Mouse (Mus musculus) MEL (cell line): ENCODE data around the gene Scfd1. TPM values are rescaled to one million over a fixed set of nuclear protein-coding genes. Genes with fewer than 3 reads are reported as not detected.

Experiments
- DNase-seq: peaks from one replicate; pipeline ENCODE4 v3.0.0; 2011; ENCODE audit warnings: low read depth, low spot score
- H3K27ac ChIP-seq: 2 replicates; pipeline ENCODE4 v1.5.1; 2012; ENCODE audit warnings: low read depth, mild to moderate bottlenecking, control low read depth, low read length, moderate library complexity; ENCODE audit not compliant: control insufficient read depth
- H3K27me3 ChIP-seq, 2 experiments: fragments of 150-350 bp in 1 of 2; sonication (generic) in 1 of 2; 2 replicates each; pipeline ENCODE4 v1.6.1; 2012; ENCODE audit warnings: low read length in 2 of 2, mild to moderate bottlenecking in 2 of 2, improper control_type of control experiment in 1 of 2, moderate library complexity in 1 of 2; ENCODE audit not compliant: insufficient read depth in 2 of 2, control insufficient read depth in 1 of 2
- H3K36me3 ChIP-seq, 2 experiments: 2 replicates each; pipeline ENCODE4 v1.6.1; 2012 to 2014; ENCODE audit warnings: low read length in 2 of 2, improper control_type of control experiment in 1 of 2, inconsistent platforms in 1 of 2, mild to moderate bottlenecking in 1 of 2; ENCODE audit not compliant: insufficient read depth in 2 of 2, control insufficient read depth in 1 of 2
- H3K4me1 ChIP-seq, 2 experiments: fragments of 150-350 bp in 1 of 2; sonication (generic) in 1 of 2; 2 replicates each; pipeline ENCODE4 v1.6.1; 2012; ENCODE audit warnings: low read length in 2 of 2, improper control_type of control experiment in 1 of 2, mild to moderate bottlenecking in 1 of 2; ENCODE audit not compliant: insufficient read depth in 2 of 2, control insufficient read depth in 1 of 2
- H3K4me3 ChIP-seq, 2 experiments: fragments of 150-350 bp in 1 of 2; sonication (generic) in 1 of 2; 2 replicates each; pipeline ENCODE4 v1.5.1; 2012; ENCODE audit warnings: low read depth in 2 of 2, low read length in 2 of 2, mild to moderate bottlenecking in 2 of 2, moderate library complexity in 2 of 2, control low read depth in 1 of 2, improper control_type of control experiment in 1 of 2; ENCODE audit not compliant: control insufficient read depth in 1 of 2, insufficient read depth in 1 of 2
- H3K79me2 ChIP-seq: 2 replicates; pipeline ENCODE4 v1.6.1; 2012; ENCODE audit warnings: mild to moderate bottlenecking, low read length, moderate library complexity; ENCODE audit not compliant: control insufficient read depth, poor library complexity, insufficient read depth
- H3K9ac ChIP-seq: 2 replicates; pipeline ENCODE4 v1.6.1; 2012; ENCODE audit warnings: low read depth, mild to moderate bottlenecking, control low read depth, low read length, moderate library complexity; ENCODE audit not compliant: control insufficient read depth, poor library complexity, severe bottlenecking
- H3K9me3 ChIP-seq: fragments of 150-350 bp; sonication (generic); replicated peaks from 2 replicates; pipeline ENCODE4 v1.6.1; 2012; ENCODE audit warnings: mild to moderate bottlenecking, low read length, improper control_type of control experiment, moderate library complexity; ENCODE audit not compliant: insufficient read depth
- CHD1 ChIP-seq: IDR thresholded peaks from 2 replicates; pipeline ENCODE4 v1.6.1; 2012; ENCODE audit warnings: low read depth, mild to moderate bottlenecking, inconsistent platforms, low read length, improper control_type of control experiment
- ELF1 ChIP-seq: IDR thresholded peaks from 2 replicates; pipeline ENCODE4 v1.6.1; 2014; ENCODE audit warnings: low read depth, mild to moderate bottlenecking, inconsistent platforms, low read length, improper control_type of control experiment, moderate library complexity
- EP300 ChIP-seq, 2 experiments: IDR thresholded peaks; 2 replicates each; pipeline ENCODE4 v1.6.1; 2011; ENCODE audit warnings: improper control_type of control experiment in 2 of 2, low read length in 2 of 2, low read depth in 1 of 2, mild to moderate bottlenecking in 1 of 2
- ETS1 ChIP-seq: IDR thresholded peaks from 2 replicates; pipeline ENCODE4 v1.6.1; 2012; ENCODE audit warnings: low read depth, mild to moderate bottlenecking, inconsistent platforms, low read length, improper control_type of control experiment, moderate library complexity
- GATA1 ChIP-seq: IDR thresholded peaks from 2 replicates; pipeline ENCODE4 v1.6.1; 2011; ENCODE audit warnings: low read depth, low read length, improper control_type of control experiment
- JUND ChIP-seq: IDR thresholded peaks from 2 replicates; pipeline ENCODE4 v1.6.1; 2011; ENCODE audit warnings: low read depth, mild to moderate bottlenecking, improper control_type of control experiment, low read length
- MAFK ChIP-seq: IDR thresholded peaks from 2 replicates; pipeline ENCODE4 v1.6.1; 2011; ENCODE audit warnings: low read depth, mild to moderate bottlenecking, low read length, improper control_type of control experiment, borderline replicate concordance
- MAX ChIP-seq: IDR thresholded peaks from 2 replicates; pipeline ENCODE4 v1.6.1; 2011; ENCODE audit warnings: low read length, improper control_type of control experiment
- MAZ ChIP-seq: IDR thresholded peaks from 2 replicates; pipeline ENCODE4 v1.6.1; 2012; ENCODE audit warnings: low read depth, mild to moderate bottlenecking, inconsistent platforms, low read length, improper control_type of control experiment
- MEF2A ChIP-seq: IDR thresholded peaks from 2 replicates; pipeline ENCODE4 v1.6.1; 2014; ENCODE audit warnings: low read depth, mild to moderate bottlenecking, inconsistent platforms, low read length, improper control_type of control experiment; ENCODE audit not compliant: poor library complexity, insufficient replicate concordance, severe bottlenecking; ENCODE audit errors: extremely low read depth
- MYC ChIP-seq: IDR thresholded peaks from 2 replicates; pipeline ENCODE4 v1.6.1; 2011; ENCODE audit warnings: low read depth, mild to moderate bottlenecking, low read length, improper control_type of control experiment, moderate library complexity
- NELFE ChIP-seq: IDR thresholded peaks from 2 replicates; pipeline ENCODE4 v1.6.1; 2011; ENCODE audit warnings: low read depth, low read length, improper control_type of control experiment
- NRF1 ChIP-seq: IDR thresholded peaks from 2 replicates; pipeline ENCODE4 v1.6.1; 2014; ENCODE audit warnings: low read depth, mild to moderate bottlenecking, inconsistent platforms, low read length, improper control_type of control experiment, moderate library complexity; ENCODE audit not compliant: poor library complexity, insufficient read depth, severe bottlenecking
- POLR2A ChIP-seq, 2 experiments: IDR thresholded peaks; 2 replicates each; pipeline ENCODE4 v1.6.1; 2011 to 2012; ENCODE audit warnings: low read length in 2 of 2, mild to moderate bottlenecking in 2 of 2, control low read depth in 1 of 2, improper control_type of control experiment in 1 of 2, low read depth in 1 of 2, moderate library complexity in 1 of 2; ENCODE audit not compliant: control insufficient read depth in 1 of 2, insufficient read depth in 1 of 2, poor library complexity in 1 of 2
- POLR2AphosphoS2 ChIP-seq: IDR thresholded peaks from 2 replicates; pipeline ENCODE4 v1.6.1; 2011; ENCODE audit warnings: low read length, improper control_type of control experiment
- RCOR1 ChIP-seq: IDR thresholded peaks from 2 replicates; pipeline ENCODE4 v1.6.1; 2012; ENCODE audit warnings: low read depth, mild to moderate bottlenecking, inconsistent platforms, low read length, improper control_type of control experiment
- TAL1 ChIP-seq: IDR thresholded peaks from 2 replicates; pipeline ENCODE4 v1.6.1; 2012; ENCODE audit warnings: mild to moderate bottlenecking, inconsistent platforms, low read length, moderate library complexity, mixed read lengths
- TCF12 ChIP-seq: IDR thresholded peaks from 2 replicates; pipeline ENCODE4 v1.6.1; 2014; ENCODE audit warnings: low read depth, mild to moderate bottlenecking, inconsistent platforms, low read length, improper control_type of control experiment, moderate library complexity
- USF1 ChIP-seq: IDR thresholded peaks from 2 replicates; pipeline ENCODE4 v1.6.1; 2014; ENCODE audit warnings: low read depth, mild to moderate bottlenecking, inconsistent platforms, low read length, improper control_type of control experiment, moderate library complexity
- USF2 ChIP-seq, 2 experiments: IDR thresholded peaks; 2 replicates each; pipeline ENCODE4 v1.6.1; 2011 to 2012; ENCODE audit warnings: improper control_type of control experiment in 2 of 2, low read length in 2 of 2, borderline replicate concordance in 1 of 2, inconsistent platforms in 1 of 2, low read depth in 1 of 2, mild to moderate bottlenecking in 1 of 2; ENCODE audit not compliant: insufficient read depth in 1 of 2
- ZC3H11A ChIP-seq: IDR thresholded peaks from 2 replicates; pipeline ENCODE4 v1.6.1; 2012; ENCODE audit warnings: low read depth, mild to moderate bottlenecking, inconsistent platforms, low read length, improper control_type of control experiment
- ZNF384 ChIP-seq: IDR thresholded peaks from 2 replicates; pipeline ENCODE4 v1.6.1; 2012; ENCODE audit warnings: low read depth, mild to moderate bottlenecking, inconsistent platforms, low read length, improper control_type of control experiment
- polyA plus RNA-seq, 2 experiments: library from polyadenylated mRNA; stranded (reverse) in 1 of 2; unstranded in 1 of 2; fragments of >175 nt in 1 of 2; fragments of >200 nt in 1 of 2; gene quantifications; 2 replicates each; pipeline versions ENCODE4 v1.2.1 to v1.2.4; 2012; ENCODE audit warnings: low replicate concordance in 2 of 2, low read depth in 1 of 2; ENCODE audit not compliant: insufficient read length in 2 of 2, insufficient read depth in 1 of 2, missing spikeins in 1 of 2
- total RNA-seq: library from RNA; depleted of rRNA; stranded (reverse); fragments of 300-350 nt; gene quantifications from 2 replicates; pipeline ENCODE4 v1.2.3, GENCODE M21; 2012

Gene Scfd1
- total and polyA plus RNA-seq, 3 experiments = 28.0 to 35.4 TPM; not detected in 1

- no peak for TF ChIP-seq ELF1
- TF ChIP-seq MYC = no peak
- TF ChIP-seq MAX = no peak
- no peak for TF ChIP-seq USF1
- no peak for TF ChIP-seq NELFE
- TF ChIP-seq ZC3H11A = no peak
- TF ChIP-seq GATA1 = peak; percentile 59; the same call in 1 of the 2 replicates
- TF ChIP-seq MEF2A = no peak
- no peak for TF ChIP-seq ZNF384
- TF ChIP-seq CHD1 = no peak
- TF ChIP-seq POLR2A (IDR thresholded peaks at IDR 0.05; ENCODE audit: control insufficient read depth in 1 of 2, insufficient read depth in 1 of 2, low read depth in 1 of 2, low read length in 2 of 2, poor library complexity in 1 of 2) = no peak
- no peak for TF ChIP-seq NRF1
These were observed 22.0 kb upstream of the Scfd1 start (continued) for GRCm38 (mm10) chr12:51355296-51355695.

- H3K27ac ChIP-seq = no peak overlapping the region
- TF ChIP-seq RCOR1 (0 out of 2 replicates have a peak, but pooled peaks have one; percentile 8), GATA1 (peak; percentile 14; the same call in 1 of the 2 replicates), TCF12 (peak; percentile 74), EP300 (IDR thresholded peaks at IDR 0.05; ENCODE audit: low read depth in 1 of 2, low read length in 2 of 2) (peak; percentile 16 to 61; a peak in 1 of 4 replicates), ZNF384 (peak; percentile 88), TAL1 (no peak)
- peaks cover 0 to 2% of the 10 kb centered on the region in 2 experiments; a peak in 1 of 4 replicates for H3K4me1 ChIP-seq
- H3K4me3 ChIP-seq = no peak overlapping the region
- H3K9ac ChIP-seq = no peak overlapping the region
- no peaks in the 10 kb centered on the region for H3K9me3 ChIP-seq
- H3K36me3 ChIP-seq = peaks cover 0 to 75% of the 10 kb centered on the region in 2 experiments; a peak in 3 of 4 replicates
- DNase-seq = no peak
- H3K79me2 ChIP-seq = no peaks in the 10 kb centered on the region
- no peaks in the 10 kb centered on the region for H3K27me3 ChIP-seq
These were observed 16.0 kb upstream of the Scfd1 start for GRCm38 (mm10) chr12:51361294-51361693.

- Histone ChIP-seq H3K79me2 (no peaks in the 10 kb centered on the region), H3K9ac (no peak overlapping the region), H3K4me3 (no peak overlapping the region), H3K9me3 (no peaks in the 10 kb centered on the region), H3K27me3 (no peaks in the 10 kb centered on the region), H3K36me3 (peaks cover 0 to 68% of the 10 kb centered on the region in 2 experiments; a peak in 2 of 4 replicates), H3K27ac (no peak overlapping the region), H3K4me1 (peaks cover 0 to 1% of the 10 kb centered on the region in 2 experiments; a peak in 1 of 4 replicates)
- DNase-seq = no peak
- TF ChIP-seq USF2 (IDR thresholded peaks at IDR 0.05; ENCODE audit: borderline replicate concordance in 1 of 2, insufficient read depth in 1 of 2, low read depth in 1 of 2, low read length in 2 of 2) = no peak
- TF ChIP-seq MAX = no peak
- no peak for TF ChIP-seq MAFK
- TF ChIP-seq MEF2A = no peak
- TF ChIP-seq ZNF384 = no peak
- no peak for TF ChIP-seq JUND
- no peak for TF ChIP-seq TAL1
- no peak for TF ChIP-seq POLR2AphosphoS2
- no peak for TF ChIP-seq ETS1
- no peak for TF ChIP-seq MAZ
- TF ChIP-seq ELF1 = no peak
These were observed 14.4 kb upstream of the Scfd1 start for GRCm38 (mm10) chr12:51362898-51363297.
